Mouse (Mus musculus) CH12.LX (cell line): ENCODE results near the gene Crat. TPM values are rescaled to one million over a fixed set of nuclear protein-coding genes. Genes with fewer than 3 reads are reported as not detected.

Source experiments
- DNase-seq: peaks from one replicate; pipeline ENCODE4 v3.0.0-alpha.2; 2013; ENCODE audit errors: extremely low read depth
- H3K27ac ChIP-seq: 2 replicates; pipeline ENCODE4 v1.5.1; 2012; ENCODE audit warnings: low read depth, mild to moderate bottlenecking, control low read depth, moderate library complexity; ENCODE audit not compliant: insufficient read depth
- H3K27me3 ChIP-seq: replicated peaks from 2 replicates; pipeline ENCODE3; 2012; ENCODE audit warnings: inconsistent platforms
- H3K36me3 ChIP-seq, 2 experiments: replicated peaks in 1 of 2; 2 replicates each; pipeline versions ENCODE3 to v1.6.1; 2012; ENCODE audit warnings: inconsistent platforms in 1 of 2, low read length in 1 of 2, mild to moderate bottlenecking in 1 of 2, mixed read lengths in 1 of 2, moderate library complexity in 1 of 2; ENCODE audit not compliant: control insufficient read depth in 1 of 2, insufficient read depth in 1 of 2
- H3K4me1 ChIP-seq, 2 experiments: 2 replicates each; pipeline ENCODE4 v1.6.1; 2012; ENCODE audit warnings: inconsistent platforms in 1 of 2, moderate library complexity in 1 of 2; ENCODE audit not compliant: insufficient read depth in 2 of 2, control insufficient read depth in 1 of 2
- H3K4me2 ChIP-seq: 2 replicates; pipeline ENCODE4 v1.6.1; 2012; ENCODE audit warnings: low read depth, mild to moderate bottlenecking, control low read depth; ENCODE audit not compliant: poor library complexity, insufficient read depth, severe bottlenecking
- H3K4me3 ChIP-seq, 3 experiments: fragments of 150-350 bp in 1 of 3; sonication (generic) in 1 of 3; replicated peaks in 1 of 3; 2 replicates each; pipeline versions ENCODE3 to v1.5.1; 2011 to 2012; ENCODE audit warnings: low read depth in 2 of 3, low read length in 2 of 3, mild to moderate bottlenecking in 2 of 3, moderate library complexity in 2 of 3, control low read depth in 1 of 3, improper control_type of control experiment in 1 of 3, inconsistent platforms in 1 of 3, mixed read lengths in 1 of 3; ENCODE audit not compliant: poor library complexity in 1 of 3
- H3K79me2 ChIP-seq: replicated peaks from 2 replicates; pipeline ENCODE4 v1.6.1; 2012; ENCODE audit warnings: mild to moderate bottlenecking, moderate library complexity; ENCODE audit not compliant: control insufficient read depth, poor library complexity, insufficient read depth, severe bottlenecking; ENCODE audit errors: extremely low read depth
- H3K9ac ChIP-seq: 2 replicates; pipeline ENCODE4 v1.6.1; 2012; ENCODE audit warnings: low read depth, mild to moderate bottlenecking, control low read depth, moderate library complexity; ENCODE audit not compliant: insufficient read depth
- H3K9me3 ChIP-seq: replicated peaks from 2 replicates; pipeline ENCODE3; 2012; ENCODE audit warnings: low read length, inconsistent platforms, mixed read lengths
- BHLHE40 ChIP-seq: IDR thresholded peaks from 2 replicates; pipeline ENCODE4 v1.6.1; 2011; ENCODE audit warnings: mild to moderate bottlenecking, low read depth, low read length, improper control_type of control experiment
- CHD1 ChIP-seq: IDR thresholded peaks from 2 replicates; pipeline ENCODE4 v1.6.1; 2012; ENCODE audit warnings: low read depth, low read length, improper control_type of control experiment, inconsistent platforms
- CHD2 ChIP-seq: IDR thresholded peaks from 2 replicates; pipeline ENCODE4 v1.6.1; 2011; ENCODE audit warnings: low read length, improper control_type of control experiment
- CTCF ChIP-seq, 2 experiments: IDR thresholded peaks in 1 of 2; conservative IDR thresholded peaks in 1 of 2; 2 replicates each; pipeline ENCODE4 v1.5.1; 2011 to 2012; ENCODE audit warnings: low read depth in 2 of 2, low read length in 2 of 2, improper control_type of control experiment in 1 of 2, inconsistent platforms in 1 of 2, mild to moderate bottlenecking in 1 of 2, moderate library complexity in 1 of 2
- E2F4 ChIP-seq: IDR thresholded peaks from 2 replicates; pipeline ENCODE4 v1.6.1; 2011; ENCODE audit warnings: low read depth, low read length, improper control_type of control experiment; ENCODE audit not compliant: insufficient replicate concordance
- ELF1 ChIP-seq: IDR thresholded peaks from 2 replicates; pipeline ENCODE4 v1.6.1; 2014; ENCODE audit warnings: low read depth, mild to moderate bottlenecking, inconsistent platforms, low read length, improper control_type of control experiment
- EP300 ChIP-seq: IDR thresholded peaks from 2 replicates; pipeline ENCODE4 v1.6.1; 2011; ENCODE audit warnings: low read length, improper control_type of control experiment
- ETS1 ChIP-seq: conservative IDR thresholded peaks from 2 replicates; pipeline ENCODE4 v1.6.1; 2012; ENCODE audit warnings: low read depth, mild to moderate bottlenecking, inconsistent platforms, low read length, improper control_type of control experiment, moderate library complexity
- GABPA ChIP-seq: IDR thresholded peaks from 2 replicates; pipeline ENCODE4 v1.6.1; 2012; ENCODE audit warnings: low read depth, low read length, improper control_type of control experiment, inconsistent platforms; ENCODE audit not compliant: insufficient replicate concordance
- HCFC1 ChIP-seq: IDR thresholded peaks from 2 replicates; pipeline ENCODE4 v1.6.1; 2012; ENCODE audit warnings: low read depth, mild to moderate bottlenecking, inconsistent platforms, low read length, improper control_type of control experiment
- IRF4 ChIP-seq: IDR thresholded peaks from 2 replicates; pipeline ENCODE4 v1.6.1; 2014; ENCODE audit warnings: low read depth, mild to moderate bottlenecking, inconsistent platforms, low read length, improper control_type of control experiment
- JUN ChIP-seq: IDR thresholded peaks from 2 replicates; pipeline ENCODE4 v1.6.1; 2011; ENCODE audit warnings: low read depth, mild to moderate bottlenecking, low read length, improper control_type of control experiment, moderate library complexity; ENCODE audit not compliant: insufficient read depth
- JUND ChIP-seq: conservative IDR thresholded peaks from 2 replicates; pipeline ENCODE4 v1.6.1; 2011; ENCODE audit warnings: low read depth, low read length, improper control_type of control experiment
- KAT2A ChIP-seq: IDR thresholded peaks from 2 replicates; pipeline ENCODE4 v1.6.1; 2012; ENCODE audit warnings: low read length, improper control_type of control experiment, inconsistent platforms; ENCODE audit not compliant: insufficient replicate concordance
- MAFK ChIP-seq: IDR thresholded peaks from 2 replicates; pipeline ENCODE4 v1.6.1; 2011; ENCODE audit warnings: low read length, improper control_type of control experiment; ENCODE audit not compliant: insufficient replicate concordance
- MAX ChIP-seq: IDR thresholded peaks from 2 replicates; pipeline ENCODE4 v1.6.1; 2011; ENCODE audit warnings: low read length, improper control_type of control experiment
- MAZ ChIP-seq: IDR thresholded peaks from 2 replicates; pipeline ENCODE4 v1.6.1; 2012; ENCODE audit warnings: low read depth, mild to moderate bottlenecking, inconsistent platforms, low read length, improper control_type of control experiment, moderate library complexity
- MEF2A ChIP-seq: IDR thresholded peaks from 2 replicates; pipeline ENCODE4 v1.6.1; 2014; ENCODE audit warnings: low read depth, mild to moderate bottlenecking, inconsistent platforms, low read length, improper control_type of control experiment, borderline replicate concordance
- MXI1 ChIP-seq: IDR thresholded peaks from 2 replicates; pipeline ENCODE4 v1.6.1; 2011; ENCODE audit warnings: mild to moderate bottlenecking, low read depth, low read length, improper control_type of control experiment
- MYC ChIP-seq: IDR thresholded peaks from 2 replicates; pipeline ENCODE4 v1.6.1; 2011; ENCODE audit warnings: low read depth, mild to moderate bottlenecking, improper control_type of control experiment, low read length
- NELFE ChIP-seq: IDR thresholded peaks from 2 replicates; pipeline ENCODE4 v1.6.1; 2011; ENCODE audit warnings: low read depth, low read length, improper control_type of control experiment
- NRF1 ChIP-seq: IDR thresholded peaks from 2 replicates; pipeline ENCODE4 v1.6.1; 2014; ENCODE audit warnings: low read depth, mild to moderate bottlenecking, inconsistent platforms, low read length, improper control_type of control experiment, moderate library complexity
- PAX5 ChIP-seq: IDR thresholded peaks from 2 replicates; pipeline ENCODE4 v1.6.1; 2012; ENCODE audit warnings: low read length, inconsistent platforms, mixed read lengths
- POLR2A ChIP-seq: IDR thresholded peaks from 2 replicates; pipeline ENCODE4 v1.6.1; 2011; ENCODE audit warnings: low read depth, mild to moderate bottlenecking, improper control_type of control experiment, low read length
- POLR2AphosphoS2 ChIP-seq: IDR thresholded peaks from 2 replicates; pipeline ENCODE4 v1.6.1; 2011; ENCODE audit warnings: low read depth, low read length, improper control_type of control experiment
- RAD21 ChIP-seq: IDR thresholded peaks from 2 replicates; pipeline ENCODE4 v1.6.1; 2011; ENCODE audit warnings: low read depth, mild to moderate bottlenecking, low read length, improper control_type of control experiment, moderate library complexity
- RCOR1 ChIP-seq: conservative IDR thresholded peaks from 2 replicates; pipeline ENCODE4 v1.6.1; 2012; ENCODE audit warnings: low read depth, mild to moderate bottlenecking, inconsistent platforms, low read length, improper control_type of control experiment
- SIN3A ChIP-seq: IDR thresholded peaks from 2 replicates; pipeline ENCODE4 v1.6.1; 2012; ENCODE audit warnings: low read length, improper control_type of control experiment, inconsistent platforms
- SMC3 ChIP-seq: IDR thresholded peaks from 2 replicates; pipeline ENCODE4 v1.6.1; 2011; ENCODE audit warnings: low read depth, low read length, improper control_type of control experiment
- TBP ChIP-seq: conservative IDR thresholded peaks from 2 replicates; pipeline ENCODE4 v1.6.1; 2011; ENCODE audit warnings: low read depth, low read length, improper control_type of control experiment
- TCF12 ChIP-seq: IDR thresholded peaks from 2 replicates; pipeline ENCODE4 v1.6.1; 2014; ENCODE audit warnings: low read depth, mild to moderate bottlenecking, inconsistent platforms, low read length, improper control_type of control experiment
- UBTF ChIP-seq: IDR thresholded peaks from 2 replicates; pipeline ENCODE4 v1.6.1; 2012; ENCODE audit warnings: low read depth, mild to moderate bottlenecking, inconsistent platforms, low read length, improper control_type of control experiment, moderate library complexity
- USF1 ChIP-seq: IDR thresholded peaks from 2 replicates; pipeline ENCODE4 v1.6.1; 2014; ENCODE audit warnings: low read depth, mild to moderate bottlenecking, inconsistent platforms, low read length, improper control_type of control experiment
- USF2 ChIP-seq: conservative IDR thresholded peaks from 2 replicates; pipeline ENCODE4 v1.6.1; 2011; ENCODE audit warnings: low read depth, low read length, improper control_type of control experiment
- ZC3H11A ChIP-seq: IDR thresholded peaks from 2 replicates; pipeline ENCODE4 v1.6.1; 2012; ENCODE audit warnings: low read depth, mild to moderate bottlenecking, inconsistent platforms, low read length, improper control_type of control experiment
- ZKSCAN1 ChIP-seq: IDR thresholded peaks from 2 replicates; pipeline ENCODE4 v1.6.1; 2012; ENCODE audit warnings: low read depth, inconsistent platforms, low read length, improper control_type of control experiment, borderline replicate concordance
- ZMIZ1 ChIP-seq: IDR thresholded peaks from 2 replicates; pipeline ENCODE4 v1.6.1; 2012; ENCODE audit warnings: low read depth, mild to moderate bottlenecking, inconsistent platforms, low read length, improper control_type of control experiment
- ZNF384 ChIP-seq: IDR thresholded peaks from 2 replicates; pipeline ENCODE4 v1.6.1; 2012; ENCODE audit warnings: low read depth, low read length, improper control_type of control experiment, inconsistent platforms
- dilution Hi-C: fragments of 300-500 bp; cut with MboI; formaldehyde crosslinking; loops from 2 replicates; pipeline ENCODE4 v1.14.3; 2020; ENCODE audit warnings: low sequenced_read_pairs; ENCODE audit not compliant: extremely low pct_unique_long_range_greater_than_20kb, extremely low pct_ligation_motif_present
- in situ Hi-C: fragments of 300-500 bp; cut with MboI; formaldehyde crosslinking; loops from 3 replicates; pipeline ENCODE4 v1.14.3; 2019; ENCODE audit warnings: low sequenced_read_pairs, low pct_ligation_motif_present, low pct_unique_long_range_greater_than_20kb, mixed read lengths
- polyA plus RNA-seq: library from polyadenylated mRNA; unstranded; fragments of >175 nt; gene quantifications from 2 replicates; pipeline ENCODE4 v1.2.1, GENCODE M21; 2012; ENCODE audit warnings: low read depth; ENCODE audit not compliant: insufficient read length
- total RNA-seq, 2 experiments: library from RNA; depleted of rRNA; stranded (reverse); fragments of 300-350 nt in 1 of 2; fragments of >200 nt in 1 of 2; gene quantifications; 2 replicates each; pipeline ENCODE4 v1.2.3; 2012 to 2014

Crat gene
- total and polyA plus RNA-seq, 3 experiments: 1.7 to 4.5 (median 4.2) TPM

GRCm38 (mm10) chr2:30463904-30464330, 48.3 kb upstream of the Crat start:
- H3K4me1 ChIP-seq: peaks cover 10 to 21% of the 10 kb centered on the region in 2 experiments
- H3K9ac ChIP-seq: no peak overlapping the region
- H3K27me3 ChIP-seq: peaks cover 21% of the 10 kb centered on the region
- peak overlapping the region; percentile 7; the same call in 1 of the 2 replicates for H3K27ac ChIP-seq
- no peaks in the 10 kb centered on the region for H3K79me2 ChIP-seq
- dilution Hi-C loops (no loop called here), in situ Hi-C loops (loop anchor here (10.0 kb wide), 1 partner anchor 251 kb away; no protein-coding TSS in a partner anchor)
- peaks cover 0 to 4% of the 10 kb centered on the region in 2 experiments for H3K36me3 ChIP-seq
- peaks cover 14% of the 10 kb centered on the region for H3K9me3 ChIP-seq
- DNase-seq: peak; percentile 97
- H3K4me3 ChIP-seq: peak overlapping the region in 1 of 3 experiments; percentile 24
- TF ChIP-seq MYC (peak; percentile 66; the same call in 1 of the 2 replicates), USF2 (no peak), MAX (peak; percentile 84), BHLHE40 (peak; percentile 71), USF1 (no peak), POLR2AphosphoS2 (peak; percentile 79), CHD1 (no peak), POLR2A (peak; percentile 44; the same call in 1 of the 2 replicates), NELFE (peak; percentile 62; the same call in 1 of the 2 replicates), NRF1 (no peak), ZC3H11A (no peak), TBP (peak; percentile 69), MAFK (peak; percentile 89), JUN (peak; percentile 92), SMC3 (0 out of 2 replicates have a peak, but pooled peaks have one; percentile 4), JUND (peak; percentile 95), ZMIZ1 (peak; percentile 23; the same call in 1 of the 2 replicates), ZNF384 (no peak), ELF1 (peak; percentile 55), UBTF (no peak), MAZ (0 out of 2 replicates have a peak, but pooled peaks have one; percentile 66), PAX5 (no peak), MEF2A (peak; percentile 89), CTCF (conservative IDR thresholded peaks at IDR 0.05 in 1 of 2, IDR thresholded peaks at IDR 0.05 in 1 of 2; ENCODE audit: low read depth in 2 of 2, low read length in 2 of 2) (no peak), MXI1 (peak; percentile 51; the same call in 1 of the 2 replicates), KAT2A (no peak), RAD21 (no peak), TCF12 (peak; percentile 72), RCOR1 (peak; percentile 90; the same call in 1 of the 2 replicates), CHD2 (peak; percentile 70), GABPA (no peak), E2F4 (0 out of 2 replicates have a peak, but pooled peaks have one; percentile 66), IRF4 (peak; percentile 91), ETS1 (peak; percentile 99), HCFC1 (peak; percentile 62), SIN3A (peak; percentile 95), ZKSCAN1 (no peak), EP300 (peak; percentile 91)
- H3K4me2 ChIP-seq: no peak overlapping the region
